Mouse (Mus musculus) lung, postnatal 4 days (tissue): ENCODE results near the gene St6galnac6.
A peak's percentile ranks its signal among the peaks of the same experiment; 100 is the strongest.

Experiments used
- DNase-seq, 2 experiments: peaks; one replicate each; pipeline ENCODE4 v3.0.0; 2021

The St6galnac6 gene

GRCm38 (mm10) chr2:32617601-32618000, 18.1 kb downstream of the St6galnac6 start:
- DNase-seq = no peak

- no peak for DNase-seq
Measured at GRCm38 (mm10) chr2:32618051-32618450, 18.5 kb downstream of the St6galnac6 start.

- peak; percentile 75 to 86 for DNase-seq
Measured at GRCm38 (mm10) chr2:32620682-32621516, 21.4 kb downstream of the St6galnac6 start.

GRCm38 (mm10) chr2:32621517-32621859, 22.0 kb downstream of the St6galnac6 start, which contains the start of gene Ak1:
Gene Ak1, plus strand, starts transcription at chr2:32621758.
- DNase-seq = no peak

- DNase-seq = no peak
Measured at GRCm38 (mm10) chr2:32624111-32624748, 24.7 kb downstream of the St6galnac6 start.

- peak; percentile 79 to 86 for DNase-seq
Measured at GRCm38 (mm10) chr2:32625212-32625872, 25.8 kb downstream of the St6galnac6 start.

DNA sequence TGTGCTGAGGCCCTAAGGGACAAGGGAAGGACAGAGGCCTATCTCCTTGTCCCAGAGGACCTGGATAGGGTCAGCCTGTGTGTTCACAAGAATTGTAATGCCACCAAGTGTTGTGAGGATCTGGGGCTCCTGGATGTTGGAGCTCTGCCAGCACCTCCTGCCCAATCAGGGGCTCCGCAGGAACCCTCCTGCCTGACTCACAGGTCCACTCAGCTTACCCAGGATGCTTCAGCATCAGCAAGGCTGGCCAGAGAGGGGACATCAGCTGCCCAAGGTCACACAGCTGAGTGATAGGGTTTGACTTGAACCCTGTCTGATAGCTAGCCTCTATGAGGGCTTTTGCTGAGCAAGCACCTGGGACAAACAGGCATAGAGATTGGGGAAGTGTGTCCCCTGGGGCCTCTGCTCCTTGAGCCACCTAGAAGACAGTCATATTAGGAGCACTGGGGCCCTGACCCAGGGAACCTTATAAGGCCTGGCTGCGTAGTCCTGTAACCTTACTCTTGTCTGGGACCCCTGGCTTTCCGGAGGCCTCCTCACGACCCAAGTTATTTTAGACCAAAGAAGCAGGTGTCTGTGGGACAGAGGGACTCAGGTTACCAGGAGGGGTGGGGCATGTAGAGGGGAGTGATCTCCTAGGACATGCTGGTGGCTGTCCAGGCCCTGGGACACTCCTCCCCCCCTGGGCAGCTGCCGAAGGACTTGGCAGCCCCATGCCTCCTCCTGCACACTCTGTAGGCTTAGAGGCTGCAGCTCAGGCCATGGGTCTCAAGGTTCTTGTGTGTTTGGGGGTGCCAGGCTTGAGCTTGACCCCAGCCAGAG, 26.6 kb downstream of the St6galnac6 start:
- peak; percentile 44 to 74 for DNase-seq

DNA sequence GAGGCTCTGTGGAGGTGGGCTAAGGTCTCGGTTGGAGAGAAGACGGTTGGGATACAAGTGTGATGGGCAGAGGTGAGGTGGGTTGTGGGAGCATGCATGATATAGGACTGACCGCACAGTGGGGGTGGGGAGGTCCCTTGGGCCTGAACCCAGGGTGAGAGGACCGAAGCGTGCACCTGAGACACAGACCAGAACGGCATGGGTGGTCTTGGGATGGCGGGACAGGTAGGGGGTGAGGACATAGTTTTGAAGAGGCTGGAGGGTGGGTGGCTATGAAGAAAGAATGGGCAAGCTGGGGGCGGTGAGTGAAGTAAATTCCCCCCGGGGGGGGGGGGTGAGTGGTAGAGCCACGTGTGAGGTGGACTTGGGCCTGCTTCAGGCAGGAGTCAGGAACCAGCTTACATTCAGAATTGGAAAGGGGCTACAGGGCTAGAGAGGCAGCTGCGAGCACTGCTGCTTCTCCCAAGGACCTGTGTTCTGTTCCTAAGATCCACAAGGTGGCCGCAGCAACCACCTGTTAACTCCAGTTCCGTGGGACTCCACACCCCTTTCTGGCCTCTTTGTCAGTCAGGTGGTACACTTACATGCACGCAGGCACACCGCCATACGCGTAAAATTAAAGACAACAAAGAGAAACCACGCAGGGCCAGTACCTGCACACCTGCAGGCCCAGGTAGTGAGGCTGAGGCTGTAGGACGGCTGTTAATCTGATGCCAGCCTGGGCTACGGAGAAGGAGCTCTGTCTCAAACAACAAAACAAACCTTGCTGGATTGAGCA, 27.9 kb downstream of the St6galnac6 start:
- DNase-seq = peak in 1 of 2 experiments; percentile 41

DNA sequence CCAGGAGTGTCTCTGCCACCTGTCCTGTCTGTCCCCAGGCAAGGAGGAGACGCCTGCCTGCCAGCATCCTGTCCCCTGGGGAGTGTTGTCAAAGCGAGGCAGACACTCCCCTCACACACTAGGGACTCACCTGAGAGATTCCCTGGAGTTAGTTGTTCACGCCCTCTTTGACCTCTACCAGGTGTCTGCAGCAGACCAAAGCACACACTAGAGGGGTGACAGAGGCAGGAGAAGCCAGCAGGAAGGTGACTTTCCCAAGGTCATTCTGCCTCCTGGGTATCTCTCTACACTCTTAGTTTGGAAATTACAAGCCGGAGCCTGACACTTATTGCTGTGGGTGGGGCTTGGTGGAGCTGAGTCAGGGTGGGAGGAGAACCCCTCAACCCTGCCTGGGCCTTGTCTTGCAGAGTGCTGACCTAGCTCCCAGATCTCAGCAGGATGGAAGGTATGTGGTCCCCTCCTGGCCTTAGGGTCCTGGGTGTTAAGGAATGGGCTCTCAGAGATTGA, 28.6 kb downstream of the St6galnac6 start:
- peak in 1 of 2 experiments; percentile 44 for DNase-seq

GRCm38 (mm10) chr2:32628729-32629128, 29.2 kb downstream of the St6galnac6 start:
- DNase-seq = peak; percentile 87 to 91

GRCm38 (mm10) chr2:32629276-32629976, 29.9 kb downstream of the St6galnac6 start:
- peak; percentile 84 to 89 for DNase-seq

DNA sequence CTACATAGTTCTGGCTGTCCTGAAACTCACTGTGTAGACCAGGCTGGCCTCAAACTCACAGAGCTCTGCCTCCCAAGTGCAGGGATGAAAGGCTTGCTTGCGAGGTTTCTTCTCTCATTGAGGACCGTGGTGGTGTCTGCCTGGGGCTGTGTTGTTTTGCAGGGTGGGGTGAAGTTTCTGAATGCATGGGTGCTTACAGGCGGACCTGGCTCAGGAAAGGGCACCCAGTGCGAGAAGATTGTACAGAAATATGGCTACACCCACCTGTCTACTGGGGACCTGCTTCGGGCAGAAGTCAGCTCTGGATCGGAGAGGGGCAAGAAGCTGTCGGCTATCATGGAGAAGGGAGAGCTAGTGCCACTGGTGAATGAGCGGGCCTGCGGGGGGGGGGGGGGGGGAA, 30.5 kb downstream of the St6galnac6 start:
- DNase-seq = no peak

- DNase-seq = no peak
Measured at GRCm38 (mm10) chr2:32631046-32631445, 31.5 kb downstream of the St6galnac6 start.

DNA sequence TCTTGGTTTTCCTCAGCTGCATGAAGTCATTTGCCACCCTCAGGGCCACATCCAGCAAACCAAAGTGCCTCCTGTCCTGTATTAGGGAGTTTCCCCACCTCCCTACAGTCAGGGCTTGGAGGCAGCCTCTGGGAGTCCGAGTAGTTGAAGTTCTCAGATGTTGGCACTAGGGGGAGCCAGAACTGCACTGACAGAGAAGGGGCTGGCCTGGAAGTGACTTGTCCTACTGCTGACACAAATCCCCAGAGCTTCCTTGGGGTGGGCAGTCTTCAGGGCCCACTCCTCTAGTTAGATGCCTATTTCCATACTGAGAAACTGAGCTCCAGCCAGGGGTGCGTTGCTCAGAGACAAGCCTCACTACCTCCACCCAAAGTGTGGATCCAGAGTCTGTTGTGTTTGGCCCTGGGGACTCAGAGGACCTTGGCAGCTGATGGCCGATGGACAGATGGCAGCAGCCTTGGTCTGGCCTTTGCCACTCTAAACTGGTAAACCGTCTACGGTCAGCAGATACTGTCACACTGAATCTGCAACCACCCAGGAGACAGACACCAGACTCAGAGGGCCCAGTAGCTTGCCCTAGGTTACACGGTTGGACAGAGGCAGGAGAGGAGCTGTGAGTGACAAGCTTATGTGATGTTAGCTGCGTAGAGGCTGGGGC, 32.4 kb downstream of the St6galnac6 start:
- peak; percentile 78 to 90 for DNase-seq

DNA sequence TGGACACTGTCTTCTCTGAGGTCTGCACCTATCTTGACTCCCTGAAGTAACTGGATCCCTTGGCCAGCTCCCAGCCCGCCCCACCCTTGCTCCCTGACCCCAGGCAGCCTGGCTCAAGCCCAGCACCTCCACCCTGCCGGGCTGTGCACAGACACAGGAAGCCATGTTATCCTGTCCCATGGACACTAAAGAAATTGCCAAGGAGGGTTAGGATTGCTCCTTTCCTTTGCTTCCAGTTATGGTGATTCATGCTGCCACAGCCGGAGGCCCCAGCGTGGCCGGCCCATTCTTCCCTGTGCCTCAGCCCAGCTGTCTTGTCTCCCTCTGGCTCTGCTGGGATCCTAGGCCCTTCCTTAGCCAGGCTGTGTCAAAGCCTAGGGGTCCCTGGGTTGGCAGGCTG, 34.2 kb downstream of the St6galnac6 start:
- DNase-seq = peak; percentile 61 to 81

DNA sequence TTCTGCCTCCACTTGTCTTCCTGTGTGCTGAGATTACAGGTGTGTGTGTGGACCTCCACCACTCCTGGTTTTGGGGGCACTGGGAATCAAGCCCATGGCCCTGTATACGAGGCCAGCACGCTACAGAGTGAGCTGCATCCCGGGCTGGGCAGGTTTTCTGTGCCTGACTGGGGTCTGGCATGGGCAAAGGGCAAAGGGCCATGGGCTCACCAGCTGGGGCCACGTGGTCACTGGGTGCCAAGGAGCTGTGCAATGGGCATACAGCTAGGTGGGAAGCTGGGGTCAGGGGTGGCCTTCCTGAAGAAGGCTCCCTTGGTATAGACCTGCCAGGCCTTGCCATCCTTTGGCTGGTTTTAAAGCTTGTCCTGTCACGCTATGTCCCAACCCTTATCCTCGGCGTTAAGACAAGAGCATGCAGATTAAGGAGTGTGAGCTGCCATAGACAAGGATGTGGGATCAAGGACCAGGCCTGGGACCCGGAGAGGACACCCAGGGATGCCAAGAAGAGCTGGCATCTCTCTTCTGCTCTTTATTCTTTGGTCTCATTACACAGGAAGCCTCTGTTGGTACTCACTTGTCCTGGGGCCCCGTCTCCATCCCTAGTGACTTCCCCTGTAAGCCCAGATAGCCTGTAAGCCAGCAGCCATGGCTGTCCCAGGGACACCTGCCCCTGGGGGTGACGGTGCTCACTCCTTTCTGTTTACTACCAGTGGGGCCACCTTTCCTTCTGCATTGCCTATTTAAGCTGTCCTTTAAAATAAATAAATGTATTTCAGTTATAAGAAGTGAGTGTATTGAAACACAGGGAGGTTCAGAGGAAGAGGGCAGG, 35.0 kb downstream of the St6galnac6 start:
- no peak for DNase-seq

DNA sequence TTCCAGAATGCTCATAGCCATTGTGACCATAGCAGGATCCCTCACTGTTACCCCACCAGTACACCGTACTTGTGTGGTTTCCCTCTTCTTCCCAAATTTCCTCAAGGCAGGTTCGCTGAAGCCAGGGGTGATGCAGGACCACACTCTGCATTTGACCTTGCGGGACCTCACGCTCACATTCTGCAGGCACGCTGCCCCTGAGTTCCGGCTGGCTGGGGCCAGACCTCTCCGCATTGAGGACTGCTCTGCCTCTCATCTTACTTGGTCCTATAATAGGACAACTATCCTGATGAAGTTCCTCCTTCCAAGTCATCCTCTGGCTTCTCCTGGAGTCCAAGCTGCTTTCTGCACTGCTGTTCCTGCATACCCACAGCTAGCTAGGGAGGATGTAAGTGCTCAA, 37.1 kb downstream of the St6galnac6 start:
- DNase-seq = no peak

- peak; percentile 87 to 94 for DNase-seq
Measured at GRCm38 (mm10) chr2:32637778-32638281, 38.3 kb downstream of the St6galnac6 start.

GRCm38 (mm10) chr2:32639632-32640031, 40.1 kb downstream of the St6galnac6 start:
- DNase-seq = no peak
